Mouse (Mus musculus): ENCODE measurements around the gene Hmg20b. TPM values are rescaled to one million over a fixed set of nuclear protein-coding genes. Genes with fewer than 3 reads are reported as not detected.

Gene Hmg20b
- polyA plus RNA-seq, 1 experiment from 2014 or later, result 44.4 TPM

- DNase-seq (ENCODE audit: low spot score) (no peak), ATAC-seq (no peak)
- 92% methylated on average over 6 of the region's 6 CpGs for WGBS
- Histone ChIP-seq H3K4me1 (ENCODE audit: control insufficient read depth, insufficient read depth, low read length) (no peaks in the 10 kb centered on the region; the same call in 1 of the 2 replicates), H3K4me3 (ENCODE audit: low read depth, low read length) (no peak overlapping the region), H3K27ac (ENCODE audit: low read depth, low read length) (no peak overlapping the region), H3K36me3 (ENCODE audit: control insufficient read depth, insufficient read depth, low read length) (peaks cover 57% of the 10 kb centered on the region), H3K4me2 (ENCODE audit: low read length) (no peak overlapping the region), H3K27me3 (replicated peaks; ENCODE audit: control insufficient read depth, insufficient read depth, low read length) (no peaks in the 10 kb centered on the region), H3K9ac (ENCODE audit: low read length) (no peak overlapping the region), H3K9me3 (replicated peaks; ENCODE audit: control insufficient read depth, low read length) (no peaks in the 10 kb centered on the region)
These were observed 23.4 kb downstream of the Hmg20b start for GRCm38 (mm10) chr10:81326858-81327257.

DNA sequence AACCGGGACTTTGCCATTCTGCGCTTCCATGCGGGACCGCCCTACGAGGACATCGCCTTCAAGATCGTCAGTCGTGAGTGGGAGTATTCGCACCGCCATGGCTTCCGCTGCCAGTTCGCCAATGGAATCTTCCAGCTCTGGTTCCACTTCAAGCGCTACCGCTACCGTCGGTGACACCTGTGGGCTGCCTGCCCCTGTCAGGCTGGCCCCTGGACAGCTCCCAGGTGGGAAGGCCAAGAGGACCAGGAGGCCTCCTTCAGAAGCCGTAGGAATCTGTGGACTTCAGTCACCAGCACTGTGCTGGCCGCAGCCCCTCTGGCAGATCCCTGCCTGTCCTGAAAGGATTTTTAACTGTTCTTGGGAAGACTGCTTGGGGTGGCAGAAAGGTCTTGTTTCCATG, 24.5 kb downstream of the Hmg20b start:
- Histone ChIP-seq H3K9ac (ENCODE audit: low read length) (no peak overlapping the region), H3K36me3 (ENCODE audit: control insufficient read depth, insufficient read depth, low read length) (peaks cover 57% of the 10 kb centered on the region), H3K4me2 (ENCODE audit: low read length) (no peak overlapping the region), H3K4me1 (ENCODE audit: control insufficient read depth, insufficient read depth, low read length) (no peaks in the 10 kb centered on the region; the same call in 1 of the 2 replicates), H3K4me3 (ENCODE audit: low read depth, low read length) (no peak overlapping the region), H3K9me3 (replicated peaks; ENCODE audit: control insufficient read depth, low read length) (no peaks in the 10 kb centered on the region), H3K27ac (ENCODE audit: low read depth, low read length) (no peak overlapping the region), H3K27me3 (replicated peaks; ENCODE audit: control insufficient read depth, insufficient read depth, low read length) (no peaks in the 10 kb centered on the region)
- ATAC-seq (no peak), DNase-seq (ENCODE audit: low spot score) (no peak)
- WGBS, result 96% methylated on average over 18 of the region's 18 CpGs

DNA sequence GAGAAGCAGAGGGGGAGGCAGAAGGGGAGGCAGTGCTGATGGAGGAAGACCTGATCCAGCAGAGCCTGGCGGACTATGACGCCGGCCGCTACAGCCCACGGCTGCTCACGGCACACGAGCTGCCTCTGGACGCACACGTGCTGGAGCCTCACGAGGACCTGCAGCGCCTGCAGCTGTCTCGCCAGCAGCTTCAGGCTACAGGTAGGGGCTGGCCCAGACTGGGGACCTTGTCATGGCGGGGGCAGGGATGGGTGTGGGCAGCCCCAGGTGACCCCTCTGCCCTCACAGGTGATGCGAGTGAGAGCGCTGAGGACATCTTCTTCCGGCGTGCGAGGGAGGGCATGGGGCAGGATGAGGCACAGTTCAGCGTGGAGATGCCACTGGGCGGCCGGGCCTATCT, 25.1 kb downstream of the Hmg20b start:
- Histone ChIP-seq H3K27ac (ENCODE audit: low read depth, low read length) (no peak overlapping the region), H3K36me3 (ENCODE audit: control insufficient read depth, insufficient read depth, low read length) (peaks cover 57% of the 10 kb centered on the region), H3K4me3 (ENCODE audit: low read depth, low read length) (no peak overlapping the region), H3K9ac (ENCODE audit: low read length) (no peak overlapping the region), H3K4me2 (ENCODE audit: low read length) (no peak overlapping the region), H3K9me3 (replicated peaks; ENCODE audit: control insufficient read depth, low read length) (no peaks in the 10 kb centered on the region), H3K27me3 (replicated peaks; ENCODE audit: control insufficient read depth, insufficient read depth, low read length) (no peaks in the 10 kb centered on the region), H3K4me1 (ENCODE audit: control insufficient read depth, insufficient read depth, low read length) (no peaks in the 10 kb centered on the region; the same call in 1 of the 2 replicates)
- no peak for ATAC-seq
- no peak for DNase-seq (ENCODE audit: low spot score)
- 95% methylated on average over 21 of the region's 21 CpGs for WGBS

DNA sequence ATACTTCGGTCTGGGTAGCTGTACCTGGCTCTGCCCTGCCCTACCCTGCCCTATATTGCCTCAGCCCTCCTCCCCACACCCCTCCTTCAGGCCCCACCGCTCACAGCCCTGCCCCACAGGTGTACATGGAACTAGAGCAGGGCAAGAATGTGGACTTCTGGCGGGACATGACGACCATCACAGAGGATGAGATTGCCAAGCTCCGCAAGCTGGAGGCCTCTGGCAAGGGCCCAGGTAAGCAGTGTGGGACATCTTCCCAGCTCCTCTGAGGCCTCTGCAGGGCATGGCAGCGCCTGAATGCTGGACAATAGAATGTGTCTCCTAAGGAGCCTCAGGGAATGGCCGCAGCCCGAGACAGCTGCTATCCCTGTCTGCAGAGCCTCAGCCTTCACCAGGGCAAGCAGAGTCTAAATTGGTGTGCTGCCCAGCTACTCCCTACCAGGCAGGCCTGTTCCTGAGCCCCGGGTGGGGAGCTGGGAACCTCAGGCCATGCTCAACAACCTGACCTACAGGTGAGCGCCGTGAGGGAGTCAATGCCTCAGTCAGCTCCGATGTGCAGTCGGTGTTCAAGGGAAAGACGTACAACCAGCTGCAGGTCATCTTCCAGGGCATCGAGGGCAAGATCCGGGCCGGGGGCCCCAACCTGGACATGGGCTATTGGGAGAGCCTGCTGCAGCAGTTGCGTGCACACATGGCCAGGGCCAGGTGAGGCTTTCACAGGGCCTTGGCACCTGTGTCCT, 26.3 kb downstream of the Hmg20b start:
- no peak for ATAC-seq
- no peak overlapping the region for H3K4me2 ChIP-seq (ENCODE audit: low read length)
- no peak overlapping the region for H3K27ac ChIP-seq (ENCODE audit: low read depth, low read length)
- DNase-seq (ENCODE audit: low spot score), result no peak
- peaks cover 9% of the 10 kb centered on the region for H3K4me1 ChIP-seq (ENCODE audit: control insufficient read depth, insufficient read depth, low read length)
- WGBS, result 95% methylated on average over 18 of the region's 18 CpGs
- peaks cover 57% of the 10 kb centered on the region for H3K36me3 ChIP-seq (ENCODE audit: control insufficient read depth, insufficient read depth, low read length)
- H3K9me3 ChIP-seq (replicated peaks; ENCODE audit: control insufficient read depth, low read length), result no peaks in the 10 kb centered on the region
- H3K9ac ChIP-seq (ENCODE audit: low read length), result no peak overlapping the region
- no peak overlapping the region for H3K4me3 ChIP-seq (ENCODE audit: low read depth, low read length)
- no peaks in the 10 kb centered on the region for H3K27me3 ChIP-seq (replicated peaks; ENCODE audit: control insufficient read depth, insufficient read depth, low read length)

- Histone ChIP-seq H3K4me3 (ENCODE audit: low read depth, low read length) (no peak overlapping the region), H3K27me3 (replicated peaks; ENCODE audit: control insufficient read depth, insufficient read depth, low read length) (no peaks in the 10 kb centered on the region), H3K27ac (ENCODE audit: low read depth, low read length) (no peak overlapping the region), H3K36me3 (ENCODE audit: control insufficient read depth, insufficient read depth, low read length) (peaks cover 64% of the 10 kb centered on the region), H3K4me1 (ENCODE audit: control insufficient read depth, insufficient read depth, low read length) (peaks cover 9% of the 10 kb centered on the region), H3K4me2 (ENCODE audit: low read length) (no peak overlapping the region), H3K9me3 (replicated peaks; ENCODE audit: control insufficient read depth, low read length) (no peaks in the 10 kb centered on the region), H3K9ac (ENCODE audit: low read length) (no peak overlapping the region)
- DNase-seq (ENCODE audit: low spot score), result no peak
- no peak for ATAC-seq
- 93% methylated on average over 23 of the region's 23 CpGs for WGBS
These were observed 27.0 kb downstream of the Hmg20b start for GRCm38 (mm10) chr10:81323141-81323775.

DNA sequence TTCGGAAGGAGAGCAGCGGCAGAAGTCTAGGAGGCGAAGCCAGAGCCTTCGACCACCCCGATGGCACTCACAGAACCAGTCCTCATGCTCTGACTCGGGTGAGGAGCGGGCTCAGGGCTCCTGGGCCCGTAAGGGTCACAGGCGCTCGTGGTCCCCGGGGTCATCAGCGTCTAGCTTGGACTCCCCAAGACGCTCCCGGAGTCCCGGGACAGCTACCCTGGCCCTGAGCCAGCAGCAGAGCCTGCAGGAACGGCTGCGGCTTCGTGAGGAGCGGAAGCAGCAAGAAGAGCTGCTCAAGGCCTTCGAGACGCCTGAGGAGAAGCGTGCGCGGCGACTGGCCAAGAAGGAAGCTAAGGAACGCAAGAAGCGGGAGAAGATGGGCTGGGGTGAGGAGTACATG, 27.8 kb downstream of the Hmg20b start:
- Histone ChIP-seq H3K4me1 (ENCODE audit: control insufficient read depth, insufficient read depth, low read length) (peaks cover 9% of the 10 kb centered on the region), H3K36me3 (ENCODE audit: control insufficient read depth, insufficient read depth, low read length) (peaks cover 68% of the 10 kb centered on the region), H3K9ac (ENCODE audit: low read length) (no peak overlapping the region), H3K27me3 (replicated peaks; ENCODE audit: control insufficient read depth, insufficient read depth, low read length) (no peaks in the 10 kb centered on the region), H3K4me3 (ENCODE audit: low read depth, low read length) (no peak overlapping the region), H3K27ac (ENCODE audit: low read depth, low read length) (no peak overlapping the region), H3K4me2 (ENCODE audit: low read length) (no peak overlapping the region), H3K9me3 (replicated peaks; ENCODE audit: control insufficient read depth, low read length) (no peaks in the 10 kb centered on the region)
- DNase-seq (ENCODE audit: low spot score), result no peak
- WGBS, result 94% methylated on average over 27 of the region's 27 CpGs
- ATAC-seq, result no peak

GRCm38 (mm10) chr10:81321436-81321835, 28.8 kb downstream of the Hmg20b start:
- Histone ChIP-seq H3K36me3 (ENCODE audit: control insufficient read depth, insufficient read depth, low read length) (peaks cover 62% of the 10 kb centered on the region), H3K9me3 (replicated peaks; ENCODE audit: control insufficient read depth, low read length) (no peaks in the 10 kb centered on the region), H3K4me3 (ENCODE audit: low read depth, low read length) (peak overlapping the region; percentile 93), H3K27me3 (replicated peaks; ENCODE audit: control insufficient read depth, insufficient read depth, low read length) (no peaks in the 10 kb centered on the region), H3K4me2 (ENCODE audit: low read length) (peak overlapping the region; percentile 70), H3K4me1 (ENCODE audit: control insufficient read depth, insufficient read depth, low read length) (peaks cover 9% of the 10 kb centered on the region), H3K9ac (ENCODE audit: low read length) (peak overlapping the region; percentile 82), H3K27ac (ENCODE audit: low read depth, low read length) (peak overlapping the region; percentile 91; the same call in 1 of the 2 replicates)
- ATAC-seq, result peak; percentile 1; the same call in 1 of the 2 replicates
- DNase-seq (ENCODE audit: low spot score), result no peak
- WGBS, result 4% methylated on average over 16 of the region's 20 CpGs

GRCm38 (mm10) chr10:81320550-81321347, 29.5 kb downstream of the Hmg20b start, which contains the start of gene Cactin:
TSS of gene Cactin (plus strand) at chr10:81321103.
- Histone ChIP-seq H3K36me3 (ENCODE audit: control insufficient read depth, insufficient read depth, low read length) (peaks cover 62% of the 10 kb centered on the region), H3K9me3 (replicated peaks; ENCODE audit: control insufficient read depth, low read length) (no peaks in the 10 kb centered on the region), H3K9ac (ENCODE audit: low read length) (peak within 1 kb of the TSS; percentile 82), H3K27ac (ENCODE audit: low read depth, low read length) (peak within 1 kb of the TSS; percentile 91), H3K27me3 (replicated peaks; ENCODE audit: control insufficient read depth, insufficient read depth, low read length) (no peaks in the 10 kb centered on the region), H3K4me2 (ENCODE audit: low read length) (peak within 1 kb of the TSS; percentile 70), H3K4me1 (ENCODE audit: control insufficient read depth, insufficient read depth, low read length) (peaks cover 9% of the 10 kb centered on the region), H3K4me3 (ENCODE audit: low read depth, low read length) (peak within 1 kb of the TSS; percentile 93)
- WGBS, result under 1% methylated on average over 68 of the region's 68 CpGs
- DNase-seq (ENCODE audit: low spot score) (peak; percentile 100), ATAC-seq (peak; percentile 93)
